Mouse (Mus musculus): Measurements from ENCODE around the gene Spock2. TPM values are rescaled to one million over a fixed set of nuclear protein-coding genes. Genes with fewer than 3 reads are reported as not detected.

Spock2 gene
- polyA plus RNA-seq (2014; fragmentation: Illumina TruSeq; extraction: RNeasy Lipid Tissue Mini Kit (QIAGEN cat#74804); ENCODE audit: low read depth, low replicate concordance) = 3.2 TPM

GRCm38 (mm10) chr10:60106146-60106530 lies at the start of gene Spock2:
TSS of gene Spock2 (plus strand) at chr10:60106219.

Other genes starting within 250 kb of the Spock2 start
- gene Dnajb12, start 226.7 kb upstream of the Spock2 start, polyA plus RNA-seq (2014; fragmentation: Illumina TruSeq; extraction: RNeasy Lipid Tissue Mini Kit (QIAGEN cat#74804); ENCODE audit: low read depth, low replicate concordance) = 7.2 TPM
- gene Ddit4, start 154.4 kb upstream of the Spock2 start, polyA plus RNA-seq (2014; fragmentation: Illumina TruSeq; extraction: RNeasy Lipid Tissue Mini Kit (QIAGEN cat#74804); ENCODE audit: low read depth, low replicate concordance) = 18.5 TPM
- 8.9 TPM for gene Ascc1, start 103.4 kb upstream of the Spock2 start, polyA plus RNA-seq (2014; fragmentation: Illumina TruSeq; extraction: RNeasy Lipid Tissue Mini Kit (QIAGEN cat#74804); ENCODE audit: low read depth, low replicate concordance)
- 29.8 TPM for gene Anapc16, start 103.1 kb upstream of the Spock2 start, polyA plus RNA-seq (2014; fragmentation: Illumina TruSeq; extraction: RNeasy Lipid Tissue Mini Kit (QIAGEN cat#74804); ENCODE audit: low read depth, low replicate concordance)
- 1.8 TPM for gene Chst3, start 113.0 kb downstream of the Spock2 start, polyA plus RNA-seq (2014; fragmentation: Illumina TruSeq; extraction: RNeasy Lipid Tissue Mini Kit (QIAGEN cat#74804); ENCODE audit: low read depth, low replicate concordance)
- 71.8 TPM for gene Psap, start 171.4 kb downstream of the Spock2 start, polyA plus RNA-seq (2014; fragmentation: Illumina TruSeq; extraction: RNeasy Lipid Tissue Mini Kit (QIAGEN cat#74804); ENCODE audit: low read depth, low replicate concordance)
- gene Vsir, start 240.6 kb downstream of the Spock2 start, polyA plus RNA-seq (2014; fragmentation: Illumina TruSeq; extraction: RNeasy Lipid Tissue Mini Kit (QIAGEN cat#74804); ENCODE audit: low read depth, low replicate concordance) = 3.2 TPM

All from sigmoid colon, adult 10 weeks (tissue).